Mouse (Mus musculus) limb, embryonic 13.5 days (tissue): ENCODE measurements around the gene Zfp518b. TPM values are rescaled to one million over a fixed set of nuclear protein-coding genes. Genes with fewer than 3 reads are reported as not detected.

ENCODE experiments used
- ATAC-seq: fragments of 200-750 bp; cut with Nextera tagmentation; 2 replicates; pipeline ENCODE4 v1.8.0; 2017; ENCODE audit warnings: low read depth, moderate number of reproducible peaks, moderate TSS enrichment; ENCODE audit not compliant: low FRiP score
- H3K27ac ChIP-seq: fragments of 300-500 bp; sonication (generic); 2 replicates; pipeline ENCODE4 v1.5.1; 2015; ENCODE audit warnings: inconsistent platforms, mild to moderate bottlenecking, moderate library complexity
- H3K27me3 ChIP-seq: fragments of 300-500 bp; sonication (generic); 2 replicates; pipeline ENCODE4 v1.6.1; 2015; ENCODE audit warnings: mild to moderate bottlenecking, inconsistent platforms
- H3K36me3 ChIP-seq: fragments of 300-500 bp; sonication (generic); 2 replicates; pipeline ENCODE4 v1.6.1; 2015; ENCODE audit warnings: inconsistent platforms, mild to moderate bottlenecking, moderate library complexity
- H3K4me1 ChIP-seq: fragments of 300-500 bp; sonication (generic); 2 replicates; pipeline ENCODE4 v1.6.1; 2015; ENCODE audit warnings: inconsistent platforms
- H3K4me2 ChIP-seq: fragments of 300-500 bp; sonication (generic); replicated peaks from 2 replicates; pipeline ENCODE4 v1.6.1; 2015; ENCODE audit warnings: inconsistent platforms, mild to moderate bottlenecking, moderate library complexity
- H3K4me3 ChIP-seq: fragments of 300-500 bp; sonication (generic); 2 replicates; pipeline ENCODE4 v1.5.1; 2015; ENCODE audit warnings: moderate library complexity, mild to moderate bottlenecking, inconsistent platforms
- H3K9ac ChIP-seq: fragments of 300-500 bp; sonication (generic); 2 replicates; pipeline ENCODE4 v1.6.1; 2015; ENCODE audit warnings: mild to moderate bottlenecking, inconsistent platforms
- H3K9me3 ChIP-seq: fragments of 300-500 bp; sonication (generic); 2 replicates; pipeline ENCODE4 v1.6.1; 2016; ENCODE audit warnings: inconsistent platforms
- WGBS: fragments of 180-500 bp; shearing (Covaris S2); methylation state at CpG from one replicate; pipeline ENCODE4 v1.1.7; 2015; 5-methylcytosine and 5-hydroxymethylcytosine counted together
- polyA plus RNA-seq: library from polyadenylated mRNA; unstranded; fragments of >200 nt; fragmentation: Nextera tagmentation; extraction: Ambion mirVana; gene quantifications from 2 replicates; pipeline ENCODE4 v1.2.1, GENCODE M21; 2015

Gene Zfp518b
- polyA plus RNA-seq, 1 experiment from 2014 or later, result 26.7 TPM

- Histone ChIP-seq H3K4me1 (peaks cover 19% of the 10 kb centered on the region), H3K4me3 (no peak overlapping the region), H3K27me3 (no peaks in the 10 kb centered on the region), H3K4me2 (no peak overlapping the region), H3K27ac (no peak overlapping the region), H3K36me3 (no peaks in the 10 kb centered on the region), H3K9ac (no peak overlapping the region), H3K9me3 (peaks cover 3% of the 10 kb centered on the region; the same call in 1 of the 2 replicates)
- no peak for ATAC-seq
- 23% methylated on average over 5 of the region's 5 CpGs for WGBS
Measured at GRCm38 (mm10) chr5:38620783-38621182, 63.8 kb downstream of the Zfp518b start.

GRCm38 (mm10) chr5:38618908-38619307 lies 65.7 kb downstream of the Zfp518b start:
- WGBS, result 13% methylated on average over 3 of the region's 3 CpGs
- Histone ChIP-seq H3K4me2 (no peak overlapping the region), H3K27me3 (no peaks in the 10 kb centered on the region), H3K4me1 (peaks cover 19% of the 10 kb centered on the region), H3K4me3 (no peak overlapping the region), H3K27ac (no peak overlapping the region; the same call in 1 of the 2 replicates), H3K36me3 (no peaks in the 10 kb centered on the region), H3K9me3 (no peaks in the 10 kb centered on the region), H3K9ac (peak overlapping the region; percentile 8; the same call in 1 of the 2 replicates)
- peak; percentile 69 for ATAC-seq

Other genes starting within 250 kb of the Zfp518b start
- 0.28 and 0.32 TPM in 2 replicates for gene Slc2a9, start 181.7 kb downstream of the Zfp518b start, polyA plus RNA-seq
- gene Wdr1, start 121.6 kb downstream of the Zfp518b start, polyA plus RNA-seq, result 203 and 206 TPM in 2 replicates
- not detected in 2 replicates for gene Clnk, start 192.0 kb upstream of the Zfp518b start, polyA plus RNA-seq